Mouse (Mus musculus): Measurements from ENCODE around the gene Zfp988. TPM values are rescaled to one million over a fixed set of nuclear protein-coding genes. Genes with fewer than 3 reads are reported as not detected.
"Not testable (repeated sequence)": the region's sequence is repeated elsewhere in the genome, so short reads cannot be mapped to it uniquely, and the experiment has no call there.

The Zfp988 gene
- polyA plus RNA-seq, 1 experiment from 2014 or later, result not detected

GRCm38 (mm10) chr4:147361003-147361402 lies 55.5 kb downstream of the Zfp988 start, which contains the start of gene Zfp978:
TSS of gene Zfp978 (plus strand) at chr4:147361303.
- not testable (repeated sequence) for H3K9ac ChIP-seq (ENCODE audit: low read depth, low read length); H3K4me2 ChIP-seq (ENCODE audit: low read depth, low read length); DNase-seq (ENCODE audit: low spot score); H3K9me3 ChIP-seq (ENCODE audit: control insufficient read depth, low read length); H3K4me3 ChIP-seq (ENCODE audit: low read depth, low read length); H3K27me3 ChIP-seq (replicated peaks; ENCODE audit: control insufficient read depth, insufficient read depth, low read length); ATAC-seq (ENCODE audit: low read depth); H3K4me1 ChIP-seq (ENCODE audit: control insufficient read depth, insufficient read depth, low read length); H3K27ac ChIP-seq (replicated peaks; ENCODE audit: low read depth, low read length); H3K36me3 ChIP-seq (ENCODE audit: control insufficient read depth, insufficient read depth, low read length)
- no CpG with 5 or more reads among the region's 6 CpGs for WGBS

GRCm38 (mm10) chr4:147361872-147362271 lies 56.4 kb downstream of the Zfp988 start:
- ATAC-seq (ENCODE audit: low read depth); H3K9me3 ChIP-seq (ENCODE audit: control insufficient read depth, low read length); DNase-seq (ENCODE audit: low spot score); H3K4me1 ChIP-seq (ENCODE audit: control insufficient read depth, insufficient read depth, low read length); H3K4me3 ChIP-seq (ENCODE audit: low read depth, low read length); H3K36me3 ChIP-seq (ENCODE audit: control insufficient read depth, insufficient read depth, low read length); H3K4me2 ChIP-seq (ENCODE audit: low read depth, low read length); H3K27me3 ChIP-seq (replicated peaks; ENCODE audit: control insufficient read depth, insufficient read depth, low read length); H3K9ac ChIP-seq (ENCODE audit: low read depth, low read length); H3K27ac ChIP-seq (replicated peaks; ENCODE audit: low read depth, low read length): not testable (repeated sequence)
- WGBS, result no CpG with 5 or more reads among the region's 1 CpGs

DNA sequence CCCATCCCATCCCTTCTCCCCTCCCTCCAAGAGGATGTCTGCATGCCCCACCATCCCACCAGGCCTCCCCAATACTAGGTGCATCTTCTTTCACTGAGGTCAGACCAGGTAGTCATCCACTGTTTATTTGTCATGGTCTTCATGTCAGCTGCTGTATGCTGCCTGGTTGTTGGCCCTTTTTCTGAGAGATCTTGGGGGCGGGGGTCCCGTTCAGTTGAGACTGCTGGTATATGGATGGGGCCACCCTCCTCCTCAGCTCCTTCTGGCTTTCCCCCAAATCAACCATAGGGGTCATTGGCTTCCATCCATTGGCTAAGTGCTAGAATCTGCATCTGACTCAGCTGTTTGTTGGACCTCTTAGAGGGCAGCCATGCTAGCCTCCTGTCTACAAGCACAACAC lies 64.1 kb downstream of the Zfp988 start:
- not testable (repeated sequence) for H3K36me3 ChIP-seq (ENCODE audit: control insufficient read depth, insufficient read depth, low read length); H3K4me3 ChIP-seq (ENCODE audit: low read depth, low read length); H3K9ac ChIP-seq (ENCODE audit: low read depth, low read length); H3K4me2 ChIP-seq (ENCODE audit: low read depth, low read length); DNase-seq (ENCODE audit: low spot score); H3K27ac ChIP-seq (replicated peaks; ENCODE audit: low read depth, low read length); H3K4me1 ChIP-seq (ENCODE audit: control insufficient read depth, insufficient read depth, low read length); H3K27me3 ChIP-seq (replicated peaks; ENCODE audit: control insufficient read depth, insufficient read depth, low read length); H3K9me3 ChIP-seq (ENCODE audit: control insufficient read depth, low read length)
- no CpG with 5 or more reads among the region's 2 CpGs for WGBS
- ATAC-seq (ENCODE audit: low read depth), result 0 out of 2 replicates have a peak, but pooled peaks have one; percentile 33

DNA sequence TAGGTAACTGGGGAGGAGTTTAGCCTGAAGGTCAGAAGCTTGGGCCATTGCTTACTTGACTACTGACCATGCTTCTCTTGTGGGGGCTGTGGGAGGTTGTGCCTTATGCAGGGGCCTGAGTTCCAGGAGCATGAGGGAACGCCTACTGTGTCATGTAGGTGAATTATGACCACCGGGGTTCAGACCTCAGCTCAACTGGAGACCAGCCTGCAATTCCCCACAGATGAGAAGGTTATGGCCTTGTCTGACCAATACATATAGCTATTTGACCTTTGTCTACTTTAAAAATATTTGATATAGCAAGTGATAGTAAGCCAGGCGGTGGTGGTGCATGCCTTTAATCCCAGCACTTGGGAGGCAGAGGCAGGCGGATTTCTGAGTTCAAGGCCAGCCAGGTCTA lies 77.7 kb downstream of the Zfp988 start:
- H3K9ac ChIP-seq (ENCODE audit: low read depth, low read length); DNase-seq (ENCODE audit: low spot score); ATAC-seq (ENCODE audit: low read depth); H3K27me3 ChIP-seq (replicated peaks; ENCODE audit: control insufficient read depth, insufficient read depth, low read length); H3K4me3 ChIP-seq (ENCODE audit: low read depth, low read length); H3K4me1 ChIP-seq (ENCODE audit: control insufficient read depth, insufficient read depth, low read length); H3K4me2 ChIP-seq (ENCODE audit: low read depth, low read length); H3K9me3 ChIP-seq (ENCODE audit: control insufficient read depth, low read length); H3K27ac ChIP-seq (replicated peaks; ENCODE audit: low read depth, low read length); H3K36me3 ChIP-seq (ENCODE audit: control insufficient read depth, insufficient read depth, low read length): not testable (repeated sequence)
- 73% methylated on average over 2 of the region's 4 CpGs for WGBS

Other genes with a start within 250 kb of the Zfp988 start
- 6.8 and 8.2 TPM in 2 replicates for gene Zfp991, start 173.6 kb upstream of the Zfp988 start, polyA plus RNA-seq (2014; fragmentation: Nextera tagmentation; extraction: Ambion mirVana)
- not detected in 2 replicates for gene Zfp978, start 55.6 kb downstream of the Zfp988 start, polyA plus RNA-seq (2014; fragmentation: Nextera tagmentation; extraction: Ambion mirVana)
- 4.2 and 5.8 TPM in 2 replicates for gene Zfp982, start 186.7 kb downstream of the Zfp988 start, polyA plus RNA-seq (2014; fragmentation: Nextera tagmentation; extraction: Ambion mirVana)
- 0.38 and 0.39 TPM in 2 replicates for gene Gm16503, start 234.5 kb downstream of the Zfp988 start, polyA plus RNA-seq (2014; fragmentation: Nextera tagmentation; extraction: Ambion mirVana)
- 0.08 and 0.17 TPM in 2 replicates for gene Zfp985, start 247.6 kb downstream of the Zfp988 start, polyA plus RNA-seq (2014; fragmentation: Nextera tagmentation; extraction: Ambion mirVana)

All from embryonic facial prominence, embryonic 14.5 days (tissue).